Mouse (Mus musculus) layer of hippocampus, adult 2 months (tissue): Measurements from ENCODE around the gene Cxcl15. TPM values are rescaled to one million over a fixed set of nuclear protein-coding genes. Genes with fewer than 3 reads are reported as not detected.
A peak's percentile ranks its signal among the peaks of the same experiment; 100 is the strongest.

Experiments
- DNase-seq, 2 experiments: peaks; one replicate each; pipeline ENCODE4 v3.0.0; 2022; ENCODE audit warnings: low spot score in 2 of 2
- H3K27ac ChIP-seq: fragments of 200-600 bp; 2 replicates; pipeline ENCODE4 v1.8.1; 2022
- H3K4me3 ChIP-seq: fragments of 200-600 bp; 2 replicates; pipeline ENCODE4 v1.8.1; 2022; ENCODE audit warnings: mild to moderate bottlenecking
- CTCF ChIP-seq: fragments of 200-600 bp; conservative IDR thresholded peaks from 2 replicates; pipeline ENCODE4 v1.8.1; 2022; ENCODE audit warnings: antibody characterized with exemption, mild to moderate bottlenecking, moderate library complexity
- long read RNA-seq, 2 experiments: library from polyadenylated mRNA; stranded (forward); transcript quantifications; one replicate each; pipeline ENCODE4 v2.0.0; 2021; ENCODE audit warnings: borderline mapping rate in 2 of 2
- total RNA-seq, 2 experiments: library from RNA; stranded (reverse); gene quantifications; 2 replicates each; pipeline ENCODE4 v1.2.3; 2021

The Cxcl15 gene
- total RNA-seq, result not detected
- long read RNA-seq, experiment 1, result 0 reads
- long read RNA-seq, experiment 2, result 0 reads

GRCm38 (mm10) chr5:90794195-90794625, at the start of gene Cxcl15:
Gene Cxcl15 (plus strand): TSS chr5:90794534.
- Histone ChIP-seq H3K27ac (no peak within 1 kb of the TSS), H3K4me3 (no peak within 1 kb of the TSS)
- no peak for TF ChIP-seq CTCF
- no peak for DNase-seq

- Histone ChIP-seq H3K27ac (no peak overlapping the region), H3K4me3 (no peak overlapping the region)
- TF ChIP-seq CTCF, result no peak
- no peak for DNase-seq
These were observed 40.4 kb upstream of the Cxcl15 start for GRCm38 (mm10) chr5:90753934-90754333.

- H3K4me3 ChIP-seq, result no peak overlapping the region
- no peak for DNase-seq
- TF ChIP-seq CTCF, result no peak
- H3K27ac ChIP-seq, result no peak overlapping the region
These were observed 36.2 kb upstream of the Cxcl15 start for GRCm38 (mm10) chr5:90758020-90758605.

GRCm38 (mm10) chr5:90759077-90760065, 35.0 kb upstream of the Cxcl15 start, which contains the start of gene Cxcl5:
Gene Cxcl5 (plus strand): TSS chr5:90759360.
- DNase-seq, result no peak
- TF ChIP-seq CTCF, result no peak

GRCm38 (mm10) chr5:90760303-90760702, 34.0 kb upstream of the Cxcl15 start:
- TF ChIP-seq CTCF, result no peak
- H3K27ac ChIP-seq, result no peak overlapping the region
- no peak for DNase-seq
- no peak overlapping the region for H3K4me3 ChIP-seq

More at GRCm38 (mm10) chr5:90759077-90760065, 35.0 kb upstream of the Cxcl15 start, which contains the start of gene Cxcl5:
- Histone ChIP-seq H3K4me3 (peak within 1 kb of the TSS; percentile 54), H3K27ac (no peak within 1 kb of the TSS)

GRCm38 (mm10) chr5:90760844-90761243, 33.5 kb upstream of the Cxcl15 start:
- no peak for TF ChIP-seq CTCF
- Histone ChIP-seq H3K4me3 (no peak overlapping the region), H3K27ac (no peak overlapping the region)
- no peak for DNase-seq

GRCm38 (mm10) chr5:90761834-90762233, 32.5 kb upstream of the Cxcl15 start:
- no peak for DNase-seq
- no peak for TF ChIP-seq CTCF
- no peak overlapping the region for H3K27ac ChIP-seq
- no peak overlapping the region for H3K4me3 ChIP-seq

- TF ChIP-seq CTCF, result no peak
- Histone ChIP-seq H3K27ac (no peak overlapping the region), H3K4me3 (no peak overlapping the region)
- no peak for DNase-seq
These were observed 30.2 kb upstream of the Cxcl15 start for GRCm38 (mm10) chr5:90763912-90764665.

- no peak for TF ChIP-seq CTCF
- H3K27ac ChIP-seq, result no peak overlapping the region
- DNase-seq, result no peak
- H3K4me3 ChIP-seq, result no peak overlapping the region
These were observed 28.3 kb upstream of the Cxcl15 start for GRCm38 (mm10) chr5:90765821-90766606.

GRCm38 (mm10) chr5:90768218-90768617, 26.1 kb upstream of the Cxcl15 start, which contains the start of gene Ppbp:
Gene Ppbp (plus strand): TSS chr5:90768518.
- Histone ChIP-seq H3K4me3 (no peak within 1 kb of the TSS), H3K27ac (no peak within 1 kb of the TSS)
- DNase-seq, result no peak
- no peak for TF ChIP-seq CTCF

- no peak for DNase-seq
- TF ChIP-seq CTCF, result no peak
- Histone ChIP-seq H3K27ac (no peak overlapping the region), H3K4me3 (no peak overlapping the region)
These were observed 23.0 kb upstream of the Cxcl15 start for GRCm38 (mm10) chr5:90771369-90771768.

GRCm38 (mm10) chr5:90771880-90772653, 22.3 kb upstream of the Cxcl15 start, which contains the start of gene Pf4:
Gene Pf4 (plus strand): TSS chr5:90772435.
- Histone ChIP-seq H3K4me3 (no peak within 1 kb of the TSS), H3K27ac (no peak within 1 kb of the TSS)
- TF ChIP-seq CTCF, result no peak
- DNase-seq, result no peak
